Mouse (Mus musculus): ENCODE results near the gene Acmsd. TPM values are rescaled to one million over a fixed set of nuclear protein-coding genes. Genes with fewer than 3 reads are reported as not detected.

Gene Acmsd
- polyA plus RNA-seq, 1 experiment = not detected

GRCm38 (mm10) chr1:127718290-127718689, 10.9 kb upstream of the Acmsd start:
- Histone ChIP-seq H3K79me3 (ENCODE audit: low read depth) (no peaks in the 10 kb centered on the region), H3K4me3 (ENCODE audit: insufficient read depth, poor library complexity, severe bottlenecking) (no peak overlapping the region), H3K79me2 (ENCODE audit: control insufficient read depth, insufficient read depth) (no peaks in the 10 kb centered on the region), H3K36me3 (ENCODE audit: control insufficient read depth, insufficient read depth) (no peaks in the 10 kb centered on the region), H3K27me3 (ENCODE audit: control insufficient read depth, insufficient read depth, insufficient read length) (no peaks in the 10 kb centered on the region), H3ac (ENCODE audit: control insufficient read depth, insufficient read length, low read depth) (no peak overlapping the region)
- TF ChIP-seq USF1 (IDR thresholded peaks at IDR 0.05; ENCODE audit: low read depth) = no peak
- TF ChIP-seq MAX (IDR thresholded peaks at IDR 0.05) = no peak
- TF ChIP-seq FOSL1 (IDR thresholded peaks at IDR 0.05; ENCODE audit: insufficient read depth, low read length, poor library complexity, severe bottlenecking) = no peak

DNA sequence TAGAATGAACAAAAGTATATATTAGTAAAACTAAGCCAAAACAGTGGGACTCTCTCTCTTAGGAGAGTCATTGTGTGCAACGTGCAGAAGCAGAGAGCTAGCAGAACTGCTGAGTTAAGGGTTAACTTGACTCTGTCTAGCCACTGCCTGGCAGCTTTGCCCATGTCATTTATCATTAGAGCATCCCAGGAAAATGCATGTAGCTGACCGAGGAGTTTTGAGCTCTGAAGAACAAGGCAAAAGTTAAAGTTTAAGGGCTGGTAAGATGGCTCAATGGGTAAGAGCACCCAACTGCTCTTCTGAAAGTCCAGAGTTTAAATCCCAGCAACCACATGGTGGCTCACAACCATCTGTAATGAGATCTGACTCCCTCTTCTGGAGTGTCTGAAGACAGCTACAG, 5.6 kb upstream of the Acmsd start:
- TF ChIP-seq CTCF (IDR thresholded peaks at IDR 0.05; ENCODE audit: control insufficient read depth, insufficient read depth, insufficient read length) (no peak), MYOG (IDR thresholded peaks at IDR 0.05; ENCODE audit: control insufficient read depth, extremely low read depth, insufficient read length) (no peak), FOSL1 (IDR thresholded peaks at IDR 0.05; ENCODE audit: insufficient read depth, low read length, poor library complexity, severe bottlenecking) (no peak), MAX (IDR thresholded peaks at IDR 0.05) (no peak), CEBPB (IDR thresholded peaks at IDR 0.05; ENCODE audit: low read depth) (no peak), MYOD1 (IDR thresholded peaks at IDR 0.05; ENCODE audit: control insufficient read depth, insufficient read length, low read depth) (no peak), USF1 (IDR thresholded peaks at IDR 0.05; ENCODE audit: low read depth) (no peak)
- no peak overlapping the region for H3ac ChIP-seq (ENCODE audit: control insufficient read depth, insufficient read length, low read depth)

GRCm38 (mm10) chr1:127731086-127731485, 1.9 kb downstream of the Acmsd start:
- no peaks in the 10 kb centered on the region for H3K36me3 ChIP-seq (ENCODE audit: control insufficient read depth, insufficient read depth)
- no peaks in the 10 kb centered on the region for H3K79me2 ChIP-seq (ENCODE audit: control insufficient read depth, insufficient read depth)
- H3ac ChIP-seq (ENCODE audit: control insufficient read depth, insufficient read length, low read depth) = no peak overlapping the region
- H3K4me3 ChIP-seq (ENCODE audit: insufficient read depth, poor library complexity, severe bottlenecking) = no peak overlapping the region
- no peaks in the 10 kb centered on the region for H3K27me3 ChIP-seq (ENCODE audit: control insufficient read depth, insufficient read depth, insufficient read length)
- no peaks in the 10 kb centered on the region for H3K79me3 ChIP-seq (ENCODE audit: low read depth)
- TF ChIP-seq CEBPB (IDR thresholded peaks at IDR 0.05; ENCODE audit: low read depth) (no peak), MYOD1 (IDR thresholded peaks at IDR 0.05; ENCODE audit: control insufficient read depth, insufficient read length, low read depth) (no peak), MYOG (IDR thresholded peaks at IDR 0.05; ENCODE audit: control insufficient read depth, extremely low read depth, insufficient read length) (no peak), CTCF (IDR thresholded peaks at IDR 0.05; ENCODE audit: control insufficient read depth, insufficient read depth, insufficient read length) (no peak), USF1 (IDR thresholded peaks at IDR 0.05; ENCODE audit: low read depth) (no peak), MAX (IDR thresholded peaks at IDR 0.05) (no peak), FOSL1 (IDR thresholded peaks at IDR 0.05; ENCODE audit: insufficient read depth, low read length, poor library complexity, severe bottlenecking) (no peak)

More for the DNA sequence above, 5.6 kb upstream of the Acmsd start:
- no peaks in the 10 kb centered on the region for H3K79me2 ChIP-seq (ENCODE audit: control insufficient read depth, insufficient read depth)
- no peaks in the 10 kb centered on the region for H3K79me3 ChIP-seq (ENCODE audit: low read depth)
- H3K27me3 ChIP-seq (ENCODE audit: control insufficient read depth, insufficient read depth, insufficient read length) = no peaks in the 10 kb centered on the region
- H3K36me3 ChIP-seq (ENCODE audit: control insufficient read depth, insufficient read depth) = no peaks in the 10 kb centered on the region
- H3K4me3 ChIP-seq (ENCODE audit: insufficient read depth, poor library complexity, severe bottlenecking) = no peak overlapping the region

GRCm38 (mm10) chr1:127732435-127732834, 3.2 kb downstream of the Acmsd start:
- Histone ChIP-seq H3ac (ENCODE audit: control insufficient read depth, insufficient read length, low read depth) (no peak overlapping the region), H3K79me2 (ENCODE audit: control insufficient read depth, insufficient read depth) (no peaks in the 10 kb centered on the region), H3K36me3 (ENCODE audit: control insufficient read depth, insufficient read depth) (no peaks in the 10 kb centered on the region), H3K27me3 (ENCODE audit: control insufficient read depth, insufficient read depth, insufficient read length) (no peaks in the 10 kb centered on the region), H3K4me3 (ENCODE audit: insufficient read depth, poor library complexity, severe bottlenecking) (no peak overlapping the region), H3K79me3 (ENCODE audit: low read depth) (no peaks in the 10 kb centered on the region)
- TF ChIP-seq MAX (IDR thresholded peaks at IDR 0.05) (no peak), CEBPB (IDR thresholded peaks at IDR 0.05; ENCODE audit: low read depth) (no peak)

DNA sequence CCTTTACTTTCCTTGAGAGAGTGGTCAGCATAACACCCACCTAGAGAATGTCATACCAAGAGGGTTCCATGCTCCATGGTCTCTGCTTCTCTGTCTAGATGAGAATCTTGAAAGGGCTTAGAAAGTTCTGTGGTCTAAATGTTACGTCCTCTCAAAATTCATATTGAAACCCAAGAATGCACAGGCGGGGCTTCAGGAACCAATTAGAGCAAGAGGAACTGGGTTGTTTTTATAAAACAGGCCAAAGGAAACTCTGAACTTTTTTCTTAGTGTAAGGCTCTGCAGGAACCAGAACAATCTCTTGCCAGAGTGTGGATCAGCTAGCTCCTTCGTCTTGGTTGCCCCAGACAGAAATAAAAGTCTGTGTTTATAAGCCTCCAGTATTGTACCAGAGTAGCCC, 3.6 kb downstream of the Acmsd start:
- TF ChIP-seq MYOD1 (IDR thresholded peaks at IDR 0.05; ENCODE audit: control insufficient read depth, insufficient read length, low read depth) (no peak), MAX (IDR thresholded peaks at IDR 0.05) (no peak), MYOG (IDR thresholded peaks at IDR 0.05; ENCODE audit: control insufficient read depth, extremely low read depth, insufficient read length) (no peak), USF1 (IDR thresholded peaks at IDR 0.05; ENCODE audit: low read depth) (no peak), FOSL1 (IDR thresholded peaks at IDR 0.05; ENCODE audit: insufficient read depth, low read length, poor library complexity, severe bottlenecking) (no peak), CTCF (IDR thresholded peaks at IDR 0.05; ENCODE audit: control insufficient read depth, insufficient read depth, insufficient read length) (no peak), CEBPB (IDR thresholded peaks at IDR 0.05; ENCODE audit: low read depth) (no peak)
- H3ac ChIP-seq (ENCODE audit: control insufficient read depth, insufficient read length, low read depth) = no peak overlapping the region
- H3K79me3 ChIP-seq (ENCODE audit: low read depth) = no peaks in the 10 kb centered on the region
- H3K27me3 ChIP-seq (ENCODE audit: control insufficient read depth, insufficient read depth, insufficient read length) = no peaks in the 10 kb centered on the region
- no peak overlapping the region for H3K4me3 ChIP-seq (ENCODE audit: insufficient read depth, poor library complexity, severe bottlenecking)
- no peaks in the 10 kb centered on the region for H3K79me2 ChIP-seq (ENCODE audit: control insufficient read depth, insufficient read depth)
- no peaks in the 10 kb centered on the region for H3K36me3 ChIP-seq (ENCODE audit: control insufficient read depth, insufficient read depth)

DNA sequence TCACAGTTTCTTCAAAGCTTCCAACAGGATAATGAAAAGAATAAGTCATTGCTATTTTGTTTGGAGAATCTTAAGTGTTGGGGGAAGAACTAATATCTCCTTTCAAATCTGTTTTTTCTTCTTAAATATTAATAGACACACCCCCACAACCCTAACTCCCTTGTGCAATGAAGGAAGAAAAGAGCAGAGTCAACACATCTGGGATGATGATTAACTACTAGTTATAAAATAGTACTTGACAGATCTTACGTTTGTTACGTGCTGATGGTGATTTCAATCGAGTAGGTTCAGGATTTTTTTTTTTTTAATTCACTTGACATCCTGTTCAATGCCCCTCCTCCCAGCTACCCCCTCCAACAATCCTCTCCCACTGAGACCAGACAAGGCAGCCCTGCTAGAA, 6.1 kb downstream of the Acmsd start:
- Histone ChIP-seq H3K4me3 (ENCODE audit: insufficient read depth, poor library complexity, severe bottlenecking) (no peak overlapping the region), H3K36me3 (ENCODE audit: control insufficient read depth, insufficient read depth) (no peaks in the 10 kb centered on the region), H3ac (ENCODE audit: control insufficient read depth, insufficient read length, low read depth) (no peak overlapping the region), H3K79me2 (ENCODE audit: control insufficient read depth, insufficient read depth) (no peaks in the 10 kb centered on the region), H3K27me3 (ENCODE audit: control insufficient read depth, insufficient read depth, insufficient read length) (no peaks in the 10 kb centered on the region), H3K79me3 (ENCODE audit: low read depth) (no peaks in the 10 kb centered on the region)
- TF ChIP-seq MYOD1 (IDR thresholded peaks at IDR 0.05; ENCODE audit: control insufficient read depth, insufficient read length, low read depth) = no peak
- TF ChIP-seq CEBPB (IDR thresholded peaks at IDR 0.05; ENCODE audit: low read depth) = no peak
- no peak for TF ChIP-seq MAX (IDR thresholded peaks at IDR 0.05)
- TF ChIP-seq USF1 (IDR thresholded peaks at IDR 0.05; ENCODE audit: low read depth) = no peak
- no peak for TF ChIP-seq FOSL1 (IDR thresholded peaks at IDR 0.05; ENCODE audit: insufficient read depth, low read length, poor library complexity, severe bottlenecking)
- TF ChIP-seq MYOG (IDR thresholded peaks at IDR 0.05; ENCODE audit: control insufficient read depth, extremely low read depth, insufficient read length) = no peak
- no peak for TF ChIP-seq CTCF (IDR thresholded peaks at IDR 0.05; ENCODE audit: control insufficient read depth, insufficient read depth, insufficient read length)
